Mouse (Mus musculus) common myeloid progenitor, adult 5-6 weeks (primary cell): ENCODE data around the gene Naa16. TPM values are rescaled to one million over a fixed set of nuclear protein-coding genes. Genes with fewer than 3 reads are reported as not detected.

Source experiments
- ATAC-seq: replicated peaks from 2 replicates; pipeline ENCODE4 v1.8.0; 2016; ENCODE audit warnings: low read depth, mild to moderate bottlenecking, moderate TSS enrichment, inconsistent platforms; ENCODE audit not compliant: poor library complexity, severe bottlenecking
- total RNA-seq: library from RNA; stranded (forward); fragments of 200-1000, 187-1606 nt; gene quantifications from 2 replicates; pipeline ENCODE4 v1.2.3, GENCODE M21; 2017

Gene Naa16
- total RNA-seq, 1 experiment from 2014 or later = 71.9 TPM

GRCm38 (mm10) chr14:79280456-79280855 is 110.1 kb downstream of the Naa16 start:
- no peak; the same call in 1 of the 2 replicates for ATAC-seq

DNA sequence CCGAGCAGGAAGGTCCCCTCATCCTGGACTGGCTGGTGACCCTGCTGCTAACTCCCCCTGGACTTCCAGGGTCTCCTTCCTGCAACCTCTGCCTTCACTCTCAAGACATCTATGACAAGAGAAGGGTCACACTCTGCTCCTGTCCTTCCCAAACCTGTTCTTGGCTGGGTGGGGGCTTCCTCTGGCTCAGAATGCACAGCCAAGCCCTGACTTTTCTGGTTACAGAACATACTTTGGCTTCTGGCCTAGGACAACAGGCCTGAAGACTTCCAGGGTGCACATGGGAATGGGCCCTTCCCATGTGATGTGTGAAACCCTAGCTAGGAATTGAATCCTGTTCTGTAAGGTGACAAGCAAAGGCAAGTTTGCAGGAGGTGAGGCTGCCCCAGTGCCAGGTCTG is 111.1 kb downstream of the Naa16 start:
- no peak for ATAC-seq

DNA sequence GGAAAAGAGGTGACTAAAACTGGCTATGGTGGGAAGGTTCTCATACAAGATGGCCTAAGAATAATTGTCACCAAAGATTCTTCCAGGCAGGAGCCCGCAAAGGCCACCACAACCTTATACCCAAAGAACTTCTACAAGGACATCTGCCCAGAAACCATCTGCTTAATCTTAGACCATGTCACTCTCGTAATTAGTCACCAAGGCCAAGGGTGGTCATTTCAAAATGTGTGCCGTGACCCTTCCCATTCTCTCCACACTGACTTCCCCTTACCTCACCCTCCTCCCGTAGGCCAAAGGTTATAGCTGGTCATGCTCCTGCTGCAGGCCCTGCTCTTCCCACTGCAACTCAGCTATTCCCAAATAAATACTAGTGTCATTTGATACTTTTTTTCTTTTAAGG is 111.7 kb downstream of the Naa16 start:
- ATAC-seq = no peak

DNA sequence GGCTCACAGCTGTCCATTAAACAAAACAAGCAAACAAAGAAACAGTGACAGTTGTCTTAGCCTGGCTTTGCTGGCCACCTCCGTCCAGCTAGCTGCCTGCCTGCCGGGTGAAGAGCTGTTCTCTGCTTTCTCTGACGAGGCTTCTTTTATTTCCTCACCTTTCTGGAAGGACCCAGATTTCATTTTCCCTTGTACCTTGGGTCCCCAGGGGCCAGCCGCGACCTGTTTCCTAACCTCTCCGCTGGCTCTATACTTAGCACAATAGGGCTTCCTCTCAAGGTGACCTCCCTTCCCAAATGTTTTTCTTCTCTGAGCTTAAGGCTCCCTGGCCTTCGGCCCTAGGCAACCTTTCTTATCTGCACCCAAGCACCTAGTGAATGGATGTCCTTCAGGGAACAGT is 112.7 kb downstream of the Naa16 start:
- no peak for ATAC-seq

DNA sequence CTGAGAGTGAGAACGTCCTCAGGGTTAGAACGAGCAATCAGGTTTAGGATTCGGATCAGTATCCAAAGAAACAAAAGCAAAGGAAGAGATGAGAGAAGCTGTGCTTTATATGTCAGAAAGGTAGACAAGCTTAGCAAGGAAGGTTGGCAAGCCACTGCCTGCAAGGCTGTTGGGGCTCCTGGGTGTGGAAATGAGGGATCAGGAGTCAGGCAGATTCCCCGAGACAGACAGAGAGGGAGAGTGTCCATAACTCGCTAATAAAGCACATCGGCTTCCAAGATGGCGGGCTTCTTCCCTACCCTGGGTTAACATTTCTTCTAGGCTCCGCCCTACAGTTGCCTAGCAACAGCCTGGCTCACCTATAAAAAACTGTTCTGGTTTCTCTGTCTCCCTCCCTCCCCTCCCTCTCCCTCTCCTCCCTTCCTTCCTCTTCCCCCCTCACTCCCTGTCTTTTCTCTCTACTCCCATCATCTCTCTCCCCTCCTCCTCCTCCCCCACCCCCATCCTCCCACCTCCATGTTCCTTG is 114.6 kb downstream of the Naa16 start:
- no peak for ATAC-seq

DNA sequence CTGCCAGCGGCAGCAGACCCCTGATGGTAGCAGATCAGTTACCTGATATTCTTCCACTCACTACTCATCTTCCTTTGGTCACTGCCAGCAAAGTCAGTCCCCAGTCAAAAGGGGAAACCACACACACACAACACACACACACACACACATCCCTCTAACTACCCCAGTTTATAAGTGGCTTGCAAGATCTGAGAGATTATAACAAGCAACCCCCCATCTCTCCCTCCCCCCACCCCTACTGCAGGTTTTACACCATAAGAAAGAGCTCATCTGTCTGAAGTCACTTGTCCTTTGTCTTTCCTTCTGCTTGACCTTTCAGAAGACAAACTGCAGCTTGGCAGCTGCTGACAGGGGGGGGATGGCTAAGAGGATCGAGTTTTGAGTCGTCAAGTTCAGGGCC is 115.1 kb downstream of the Naa16 start:
- no peak; the same call in 1 of the 2 replicates for ATAC-seq

Other genes starting within 250 kb of the Naa16 start
- not detected in 2 replicates for gene Zfp957, start 143.4 kb downstream of the Naa16 start, total RNA-seq
- 23.2 and 35.5 TPM in 2 replicates for gene Rgcc, start 89.1 kb downstream of the Naa16 start, total RNA-seq
- 19.4 and 27.9 TPM in 2 replicates for gene Mtrf1, start 7.0 kb upstream of the Naa16 start, total RNA-seq
- gene Kbtbd7, start 35.7 kb upstream of the Naa16 start, total RNA-seq = 13.9 and 15.3 TPM in 2 replicates
- 2.9 and 7.1 TPM in 2 replicates for gene Kbtbd6, start 61.1 kb upstream of the Naa16 start, total RNA-seq
- gene Elf1, start 90.4 kb upstream of the Naa16 start, total RNA-seq = 270 and 285 TPM in 2 replicates
- 81.4 and 84.9 TPM in 2 replicates for gene Wbp4, start 90.7 kb upstream of the Naa16 start, total RNA-seq
- gene Sugt1, start 196.9 kb upstream of the Naa16 start, total RNA-seq = 102 and 171 TPM in 2 replicates